Mouse (Mus musculus) forebrain, postnatal 0 days (tissue): ENCODE measurements around the gene Slc43a1. TPM values are rescaled to one million over a fixed set of nuclear protein-coding genes. Genes with fewer than 3 reads are reported as not detected.
A peak's percentile ranks its signal among the peaks of the same experiment; 100 is the strongest.

Experiments used
- ATAC-seq: fragments of 200-750 bp; cut with Nextera tagmentation; 2 replicates; pipeline ENCODE4 v1.8.0; 2017; ENCODE audit warnings: mild to moderate bottlenecking, moderate library complexity
- DNase-seq: peaks from one replicate; pipeline ENCODE4 v3.0.0-alpha.2; 2015
- H3K27ac ChIP-seq: fragments of 300-500 bp; sonication (generic); 2 replicates; pipeline ENCODE4 v1.5.1; 2014; ENCODE audit warnings: low read depth, mild to moderate bottlenecking, antibody characterized with exemption, low read length, moderate library complexity, mixed read lengths
- H3K27me3 ChIP-seq: fragments of 300-500 bp; sonication (generic); 2 replicates; pipeline ENCODE4 v1.6.1; 2014; ENCODE audit warnings: mild to moderate bottlenecking, low read length, mixed read lengths; ENCODE audit not compliant: insufficient read depth
- H3K36me3 ChIP-seq: fragments of 300-500 bp; sonication (generic); 2 replicates; pipeline ENCODE4 v1.6.1; 2014; ENCODE audit warnings: mild to moderate bottlenecking, moderate library complexity; ENCODE audit not compliant: insufficient read depth
- H3K4me1 ChIP-seq: fragments of 300-500 bp; sonication (generic); 2 replicates; pipeline ENCODE4 v1.6.1; 2014; ENCODE audit warnings: antibody characterized with exemption; ENCODE audit not compliant: insufficient read depth
- H3K4me2 ChIP-seq: fragments of 300-500 bp; sonication (generic); 2 replicates; pipeline ENCODE4 v1.6.1; 2014; ENCODE audit warnings: low read depth, mild to moderate bottlenecking, moderate library complexity
- H3K4me3 ChIP-seq: fragments of 300-500 bp; sonication (generic); 2 replicates; pipeline ENCODE4 v1.5.1; 2014; ENCODE audit warnings: low read depth, low read length, mixed read lengths
- H3K9ac ChIP-seq: fragments of 300-500 bp; sonication (generic); 2 replicates; pipeline ENCODE4 v1.6.1; 2014; ENCODE audit warnings: mild to moderate bottlenecking
- H3K9me3 ChIP-seq: fragments of 300-500 bp; sonication (generic); 2 replicates; pipeline ENCODE4 v1.6.1; 2016; ENCODE audit warnings: low read length
- CTCF ChIP-seq: sonication (generic); IDR thresholded peaks from 2 replicates; pipeline ENCODE4 v1.5.1; 2016; ENCODE audit warnings: antibody characterized with exemption, control low read depth, low read depth
- WGBS: fragments of 180-500 bp; shearing (Covaris S2); extraction: QIAGEN DNeasy Blood & Tissue Kit; methylation state at CpG from one replicate; pipeline ENCODE4 v1.1.7; 2014; 5-methylcytosine and 5-hydroxymethylcytosine counted together
- polyA plus RNA-seq: library from polyadenylated mRNA; unstranded; fragments of >200 nt; fragmentation: Nextera tagmentation; extraction: Ambion mirVana; gene quantifications from 2 replicates; pipeline ENCODE4 v1.2.1, GENCODE M21; 2015
- total RNA-seq: library from RNA; depleted of rRNA; stranded (reverse); fragments of >200 nt; gene quantifications from 2 replicates; pipeline ENCODE4 v1.2.3, GENCODE M21; 2014

Gene Slc43a1
- total and polyA plus RNA-seq, 2 experiments from 2014 or later = 0.94 to 3.0 TPM

GRCm38 (mm10) chr2:84838993-84839980 lies 637 bp downstream of the Slc43a1 start:
- Histone ChIP-seq H3K27ac (no peak overlapping the region), H3K4me3 (peak overlapping the region; percentile 58), H3K9ac (peak overlapping the region; percentile 50), H3K4me2 (peak overlapping the region; percentile 99), H3K27me3 (peaks cover 25% of the 10 kb centered on the region), H3K9me3 (no peaks in the 10 kb centered on the region), H3K4me1 (0 out of 2 replicates have a peak, but pooled peaks cover 10% of the 10 kb centered on the region), H3K36me3 (no peaks in the 10 kb centered on the region)
- TF ChIP-seq CTCF = no peak
- ATAC-seq (peak; percentile 14), DNase-seq (peak; percentile 11)
- 1% methylated on average over 47 of the region's 47 CpGs for WGBS

- Histone ChIP-seq H3K27me3 (peaks cover 25% of the 10 kb centered on the region), H3K36me3 (no peaks in the 10 kb centered on the region), H3K4me1 (0 out of 2 replicates have a peak, but pooled peaks cover 10% of the 10 kb centered on the region), H3K27ac (no peak overlapping the region), H3K9me3 (no peaks in the 10 kb centered on the region), H3K9ac (peak overlapping the region; percentile 50), H3K4me3 (peak overlapping the region; percentile 58), H3K4me2 (peak overlapping the region; percentile 99)
- WGBS = under 1% methylated on average over 53 of the region's 54 CpGs
- TF ChIP-seq CTCF = no peak
- peak; percentile 73 for DNase-seq
- ATAC-seq = peak; percentile 91
Measured at GRCm38 (mm10) chr2:84840016-84840747, 1.5 kb downstream of the Slc43a1 start.

GRCm38 (mm10) chr2:84840748-84841563 lies 2.3 kb downstream of the Slc43a1 start:
- Histone ChIP-seq H3K4me2 (peak overlapping the region; percentile 99), H3K27me3 (peaks cover 25% of the 10 kb centered on the region), H3K9ac (peak overlapping the region; percentile 50; the same call in 1 of the 2 replicates), H3K4me1 (0 out of 2 replicates have a peak, but pooled peaks cover 10% of the 10 kb centered on the region), H3K27ac (no peak overlapping the region), H3K36me3 (no peaks in the 10 kb centered on the region), H3K4me3 (peak overlapping the region; percentile 58), H3K9me3 (no peaks in the 10 kb centered on the region)
- ATAC-seq = no peak
- DNase-seq = no peak
- TF ChIP-seq CTCF = no peak
- 9% methylated on average over 17 of the region's 17 CpGs for WGBS

GRCm38 (mm10) chr2:84841905-84842304 lies 3.3 kb downstream of the Slc43a1 start:
- Histone ChIP-seq H3K4me1 (0 out of 2 replicates have a peak, but pooled peaks cover 10% of the 10 kb centered on the region), H3K9me3 (no peaks in the 10 kb centered on the region), H3K36me3 (no peaks in the 10 kb centered on the region), H3K27ac (no peak overlapping the region), H3K4me2 (no peak overlapping the region), H3K27me3 (peaks cover 25% of the 10 kb centered on the region), H3K4me3 (no peak overlapping the region), H3K9ac (no peak overlapping the region)
- no peak for TF ChIP-seq CTCF
- ATAC-seq (no peak), DNase-seq (no peak)

- DNase-seq = no peak
- no peaks in the 10 kb centered on the region for H3K36me3 ChIP-seq
- WGBS = 87% methylated on average over 6 of the region's 6 CpGs
Measured at GRCm38 (mm10) chr2:84843654-84844053, 5.0 kb downstream of the Slc43a1 start.

GRCm38 (mm10) chr2:84845226-84845625 lies 6.6 kb downstream of the Slc43a1 start:
- Histone ChIP-seq H3K4me1 (no peaks in the 10 kb centered on the region), H3K27me3 (0 out of 2 replicates have a peak, but pooled peaks cover 2% of the 10 kb centered on the region), H3K27ac (no peak overlapping the region), H3K9me3 (no peaks in the 10 kb centered on the region), H3K36me3 (no peaks in the 10 kb centered on the region), H3K9ac (no peak overlapping the region), H3K4me2 (no peak overlapping the region), H3K4me3 (no peak overlapping the region)
- ATAC-seq (no peak), DNase-seq (no peak)
- WGBS = 59% methylated on average over 1 of the region's 1 CpGs
- TF ChIP-seq CTCF = no peak

More at GRCm38 (mm10) chr2:84843654-84844053, 5.0 kb downstream of the Slc43a1 start:
- peaks cover 18% of the 10 kb centered on the region for H3K27me3 ChIP-seq
- 0 out of 2 replicates have a peak, but pooled peaks cover 10% of the 10 kb centered on the region for H3K4me1 ChIP-seq
- H3K27ac ChIP-seq = no peak overlapping the region
- no peak for TF ChIP-seq CTCF
- no peak overlapping the region for H3K4me2 ChIP-seq
- H3K4me3 ChIP-seq = no peak overlapping the region
- H3K9me3 ChIP-seq = no peaks in the 10 kb centered on the region
- no peak for ATAC-seq
- H3K9ac ChIP-seq = no peak overlapping the region
